In genomic region chr4:73789534-73789933, GRCm38 (mm10) we compare ENCODE assay signal across 17 mouse cellular contexts. TPM values are rescaled to one million over a fixed set of nuclear protein-coding genes. Genes with fewer than 3 reads are reported as not detected.
A peak's percentile ranks its signal among the peaks of the same experiment; 100 is the strongest.
DNase-seq lines count a peak whose midpoint lies in the region; ATAC-seq and TF ChIP-seq lines count a peak whose summit lies in the region.
"Had no signal": no experiment of that assay in that cellular context is flagged by ENCODE, and none has a peak within 500 bp of the region (broad histone marks: within the 10 kb centered on the region; RNA-seq: fewer than 3 reads in every experiment).

No protein-coding gene starts in this region.

- no peak for TF ChIP-seq EP300 in stomach, postnatal 0 days (optimal IDR thresholded peaks at IDR 0.05)

- H3K4me3 ChIP-seq in embryonic facial prominence, embryonic 14.5 days (ENCODE audit: low read depth, low read length), result no peak overlapping the region
- no peak overlapping the region; the same call in 1 of the 2 replicates for H3K4me3 ChIP-seq in embryonic facial prominence, embryonic 10.5 days
- no peak overlapping the region for H3K4me3 ChIP-seq in kidney, postnatal 0 days (replicated peaks; ENCODE audit: low read depth, low read length)
- H3K4me3 ChIP-seq in stomach, postnatal 0 days (ENCODE audit: low read depth, low read length), result 0 out of 2 replicates have a peak overlapping the region, but pooled peaks have one; percentile 6

- no peak overlapping the region for H3K9ac ChIP-seq in embryonic facial prominence, embryonic 14.5 days (ENCODE audit: low read depth, low read length)
- no peak overlapping the region for H3K9ac ChIP-seq in kidney, postnatal 0 days (ENCODE audit: low read depth, low read length)
- no peak overlapping the region for H3K9ac ChIP-seq in stomach, postnatal 0 days (ENCODE audit: low read length)
- H3K9ac ChIP-seq: heart, embryonic 12.5 days; liver, embryonic 12.5 days had no signal

- ATAC-seq in embryonic facial prominence, embryonic 14.5 days (ENCODE audit: low read depth), result no peak
- ATAC-seq in kidney, postnatal 0 days (replicated peaks; ENCODE audit: low FRiP score, low read depth), result no peak
- peak; percentile 55 for ATAC-seq in stomach, postnatal 0 days (ENCODE audit: low FRiP score, low TSS enrichment)
- ATAC-seq: CD4-positive, CD25-positive, alpha-beta regulatory T cell, adult 4 months; liver, embryonic 12.5 days had no signal

- TF ChIP-seq CTCF in kidney, postnatal 0 days (IDR thresholded peaks at IDR 0.05; ENCODE audit: low read depth), result no peak
- no peak for TF ChIP-seq CTCF in stomach, postnatal 0 days (IDR thresholded peaks at IDR 0.05; ENCODE audit: low read depth)

- no peaks in the 10 kb centered on the region for H3K9me3 ChIP-seq in embryonic facial prominence, embryonic 14.5 days (ENCODE audit: control insufficient read depth, low read length)
- H3K9me3 ChIP-seq in embryonic facial prominence, embryonic 10.5 days, result no peaks in the 10 kb centered on the region
- no peaks in the 10 kb centered on the region for H3K9me3 ChIP-seq in kidney, postnatal 0 days (replicated peaks; ENCODE audit: low read length)
- H3K9me3 ChIP-seq in stomach, postnatal 0 days (ENCODE audit: control insufficient read depth, low read length), result no peaks in the 10 kb centered on the region
- H3K9me3 ChIP-seq: heart, embryonic 12.5 days; liver, embryonic 12.5 days; midbrain, embryonic 15.5 days had no signal

- DNase-seq in embryonic facial prominence, embryonic 14.5 days (ENCODE audit: low spot score), result peak; percentile 23
- DNase-seq in embryonic facial prominence, embryonic 10.5 days (ENCODE audit: low spot score), result no peak
- no peak for DNase-seq in kidney, postnatal 0 days (ENCODE audit: low spot score)
- DNase-seq in kidney, postnatal 10 days, result no peak
- DNase-seq in urinary bladder, postnatal 14 days (ENCODE audit: low spot score), result peak; percentile 7
- DNase-seq in urinary bladder, postnatal 10 days (ENCODE audit: low spot score), result no peak
- peak; percentile 38 for DNase-seq in stomach, postnatal 0 days (ENCODE audit: low spot score)
- DNase-seq in retina, embryonic 14.5 days (ENCODE audit: low spot score), result no peak
- DNase-seq: cerebellum, adult 9-11 months; gastrocnemius, postnatal 25 days; heart, postnatal 36 days; kidney, postnatal 4 days; thymus, postnatal 4 days had no signal

- H3K27ac ChIP-seq in embryonic facial prominence, embryonic 14.5 days (replicated peaks; ENCODE audit: low read depth, low read length), result no peak overlapping the region
- no peak overlapping the region for H3K27ac ChIP-seq in embryonic facial prominence, embryonic 10.5 days (replicated peaks)
- H3K27ac ChIP-seq in kidney, postnatal 0 days, result no peak overlapping the region
- peak overlapping the region; percentile 58; the same call in 1 of the 2 replicates for H3K27ac ChIP-seq in stomach, postnatal 0 days (replicated peaks)
- H3K27ac ChIP-seq: liver, embryonic 12.5 days; midbrain, embryonic 15.5 days had no signal

- H3K36me3 ChIP-seq in embryonic facial prominence, embryonic 14.5 days (ENCODE audit: control insufficient read depth, insufficient read depth, low read length), result no peaks in the 10 kb centered on the region
- H3K36me3 ChIP-seq in embryonic facial prominence, embryonic 10.5 days (replicated peaks), result no peaks in the 10 kb centered on the region
- no peaks in the 10 kb centered on the region for H3K36me3 ChIP-seq in kidney, postnatal 0 days (ENCODE audit: insufficient read depth, low read length)
- no peaks in the 10 kb centered on the region for H3K36me3 ChIP-seq in stomach, postnatal 0 days (ENCODE audit: control insufficient read depth, insufficient read depth, low read length)
- H3K36me3 ChIP-seq: heart, embryonic 12.5 days; liver, embryonic 12.5 days; midbrain, embryonic 15.5 days had no signal

- 0 out of 2 replicates have a peak overlapping the region, but pooled peaks have one; percentile 97 for H3K4me2 ChIP-seq in embryonic facial prominence, embryonic 14.5 days (ENCODE audit: low read depth, low read length)
- peak overlapping the region; percentile 81; the same call in 1 of the 2 replicates for H3K4me2 ChIP-seq in kidney, postnatal 0 days (ENCODE audit: low read length)
- H3K4me2 ChIP-seq in stomach, postnatal 0 days (replicated peaks; ENCODE audit: low read depth), result peak overlapping the region; percentile 68; the same call in 1 of the 2 replicates
- H3K4me2 ChIP-seq: liver, embryonic 12.5 days had no signal

- peaks cover 19% of the 10 kb centered on the region for H3K27me3 ChIP-seq in embryonic facial prominence, embryonic 14.5 days (replicated peaks; ENCODE audit: control insufficient read depth, insufficient read depth, low read length)
- peaks cover 41% of the 10 kb centered on the region for H3K27me3 ChIP-seq in embryonic facial prominence, embryonic 10.5 days (replicated peaks; ENCODE audit: low read depth, poor library complexity, severe bottlenecking)
- H3K27me3 ChIP-seq in kidney, postnatal 0 days (ENCODE audit: insufficient read depth, low read length), result 0 out of 2 replicates have a peak, but pooled peaks cover 2% of the 10 kb centered on the region
- H3K27me3 ChIP-seq in stomach, postnatal 0 days (ENCODE audit: control insufficient read depth, insufficient read depth, low read length), result no peaks in the 10 kb centered on the region

- peaks cover 4% of the 10 kb centered on the region; the same call in 1 of the 2 replicates for H3K4me1 ChIP-seq in embryonic facial prominence, embryonic 14.5 days (ENCODE audit: control insufficient read depth, insufficient read depth, low read length)
- H3K4me1 ChIP-seq in embryonic facial prominence, embryonic 10.5 days, result peaks cover 15% of the 10 kb centered on the region
- H3K4me1 ChIP-seq in kidney, postnatal 0 days (replicated peaks; ENCODE audit: insufficient read depth, low read length), result peaks cover 6% of the 10 kb centered on the region; the same call in 1 of the 2 replicates
- H3K4me1 ChIP-seq in stomach, postnatal 0 days (replicated peaks; ENCODE audit: control insufficient read depth, insufficient read depth), result no peaks in the 10 kb centered on the region; the same call in 1 of the 2 replicates
- H3K4me1 ChIP-seq: liver, embryonic 12.5 days had no signal

- WGBS in embryonic facial prominence, embryonic 14.5 days, result 45% methylated on average over 6 of the region's 6 CpGs
- WGBS in embryonic facial prominence, embryonic 10.5 days, result 46% methylated on average over 6 of the region's 6 CpGs
- WGBS in kidney, postnatal 0 days, result 33% methylated on average over 6 of the region's 6 CpGs
- 32% methylated on average over 6 of the region's 6 CpGs for WGBS in stomach, postnatal 0 days

RNA-seq across cellular contexts. Expression of gene Rasef, which starts 1.3 kb away (rescaled TPM):
- polyA plus RNA-seq in embryonic facial prominence, embryonic 14.5 days (2014; fragmentation: Nextera tagmentation; extraction: Ambion mirVana), result 2.0 and 3.8 TPM in 2 replicates
- 3.2 and 3.9 TPM in 2 replicates for polyA plus RNA-seq in embryonic facial prominence, embryonic 10.5 days (2016; fragmentation: Nextera tagmentation; extraction: Ambion mirVana)
- polyA plus RNA-seq in kidney, postnatal 0 days (2015; fragmentation: Nextera tagmentation; extraction: Ambion mirVana), result 3.4 TPM in 2 replicates
- 9.9 and 11.1 TPM in 2 replicates for polyA plus RNA-seq in stomach, postnatal 0 days (2015; fragmentation: Nextera tagmentation; extraction: Ambion mirVana)
- polyA plus RNA-seq: CD4-positive, CD25-positive, alpha-beta regulatory T cell, adult 4 months; liver, embryonic 12.5 days had no signal

Comparison
In these comparisons a context has a peak if more than half of its experiments do, and no peak if none do; other contexts are left out.
1. DNase-seq: peak in embryonic facial prominence, embryonic 14.5 days (single experiment), urinary bladder, postnatal 14 days (single experiment) and stomach, postnatal 0 days (single experiment); none in embryonic facial prominence, embryonic 10.5 days (single experiment), kidney, postnatal 0 days (single experiment), kidney, postnatal 10 days (single experiment), urinary bladder, postnatal 10 days (single experiment) and retina, embryonic 14.5 days (single experiment).
2. Peak in every context shown above with its lines, with median percentiles within 50 percentile points of each other: H3K4me2 ChIP-seq.